Mouse (Mus musculus) embryo, embryonic 9.5 days (tissue): ENCODE data around the gene Scin.

Experiments used
- DNase-seq: peaks from one replicate; pipeline ENCODE4 v3.0.0-alpha.2; 2017; ENCODE audit errors: extremely low spot score

The Scin gene

GRCm38 (mm10) chr12:40108143-40108542 lies 25.9 kb downstream of the Scin start:
- no peak for DNase-seq

GRCm38 (mm10) chr12:40106874-40107273 lies 27.2 kb downstream of the Scin start:
- no peak for DNase-seq

GRCm38 (mm10) chr12:40104750-40105149 lies 29.3 kb downstream of the Scin start:
- DNase-seq = no peak

GRCm38 (mm10) chr12:40102359-40102758 lies 31.7 kb downstream of the Scin start:
- DNase-seq = no peak

- DNase-seq = no peak
Measured at GRCm38 (mm10) chr12:40099407-40099806, 34.6 kb downstream of the Scin start.

GRCm38 (mm10) chr12:40097449-40097848 lies 36.6 kb downstream of the Scin start:
- DNase-seq = no peak

GRCm38 (mm10) chr12:40097023-40097422 lies 37.0 kb downstream of the Scin start:
- no peak for DNase-seq

- no peak for DNase-seq
Measured at GRCm38 (mm10) chr12:40096453-40096852, 37.6 kb downstream of the Scin start.

GRCm38 (mm10) chr12:40090017-40090416 lies 44.0 kb downstream of the Scin start:
- DNase-seq = no peak

GRCm38 (mm10) chr12:40085731-40086322 lies 48.2 kb downstream of the Scin start:
- DNase-seq = no peak

- DNase-seq = peak; percentile 5
Measured at GRCm38 (mm10) chr12:40082453-40083238, 51.4 kb downstream of the Scin start.

GRCm38 (mm10) chr12:40082048-40082447 lies 52.0 kb downstream of the Scin start:
- DNase-seq = no peak

GRCm38 (mm10) chr12:40073660-40074059 lies 60.4 kb downstream of the Scin start:
- no peak for DNase-seq

- no peak for DNase-seq
Measured at GRCm38 (mm10) chr12:40047024-40047423, 87.0 kb downstream of the Scin start.

GRCm38 (mm10) chr12:40043816-40044585 lies 90.0 kb downstream of the Scin start:
- no peak for DNase-seq

GRCm38 (mm10) chr12:40040067-40040466 lies 94.0 kb downstream of the Scin start:
- DNase-seq = peak; percentile 49

GRCm38 (mm10) chr12:40037876-40038463 lies 96.1 kb downstream of the Scin start, which contains the start of gene Arl4a:
Arl4a (minus strand) TSS chr12:40038025.
- DNase-seq = peak; percentile 89

- peak; percentile 98 for DNase-seq
Measured at GRCm38 (mm10) chr12:40037226-40037813, 96.7 kb downstream of the Scin start.

- peak; percentile 24 for DNase-seq
Measured at GRCm38 (mm10) chr12:40036666-40037065, 97.4 kb downstream of the Scin start.

GRCm38 (mm10) chr12:40035506-40035905 lies 98.5 kb downstream of the Scin start:
- no peak for DNase-seq

GRCm38 (mm10) chr12:40029201-40029600 lies 104.8 kb downstream of the Scin start:
- DNase-seq = no peak

GRCm38 (mm10) chr12:40027846-40028245 lies 106.2 kb downstream of the Scin start:
- no peak for DNase-seq
